Mouse (Mus musculus): ENCODE results near the gene Zfp42.
"Not testable (repeated sequence)": the region's sequence is repeated elsewhere in the genome, so short reads cannot be mapped to it uniquely, and the experiment has no call there.

Gene Zfp42

DNA sequence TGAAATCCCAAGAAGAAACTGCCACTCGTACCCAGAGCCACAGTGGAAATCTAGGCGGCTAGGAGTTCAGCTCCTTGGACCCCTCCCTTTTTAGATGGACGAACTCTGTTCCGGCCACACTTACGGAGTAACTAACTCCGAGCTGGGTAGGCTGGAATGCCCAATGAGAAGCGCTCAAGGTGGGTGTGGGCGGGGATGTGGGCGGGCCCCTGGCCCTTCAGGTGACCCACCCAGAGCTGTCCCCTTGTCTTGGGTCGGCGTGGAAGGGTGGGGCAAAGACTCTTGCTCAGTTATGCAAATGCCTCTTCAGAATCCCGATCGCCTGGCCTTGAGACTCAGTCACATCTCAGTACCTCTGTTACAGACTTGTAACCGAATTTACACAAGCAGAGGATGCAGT, at the start of gene Zfp42:
Zfp42 (minus strand) TSS at position 85 of the 400 bp plus-strand sequence.
- no peak for DNase-seq (ENCODE audit: low spot score)

DNA sequence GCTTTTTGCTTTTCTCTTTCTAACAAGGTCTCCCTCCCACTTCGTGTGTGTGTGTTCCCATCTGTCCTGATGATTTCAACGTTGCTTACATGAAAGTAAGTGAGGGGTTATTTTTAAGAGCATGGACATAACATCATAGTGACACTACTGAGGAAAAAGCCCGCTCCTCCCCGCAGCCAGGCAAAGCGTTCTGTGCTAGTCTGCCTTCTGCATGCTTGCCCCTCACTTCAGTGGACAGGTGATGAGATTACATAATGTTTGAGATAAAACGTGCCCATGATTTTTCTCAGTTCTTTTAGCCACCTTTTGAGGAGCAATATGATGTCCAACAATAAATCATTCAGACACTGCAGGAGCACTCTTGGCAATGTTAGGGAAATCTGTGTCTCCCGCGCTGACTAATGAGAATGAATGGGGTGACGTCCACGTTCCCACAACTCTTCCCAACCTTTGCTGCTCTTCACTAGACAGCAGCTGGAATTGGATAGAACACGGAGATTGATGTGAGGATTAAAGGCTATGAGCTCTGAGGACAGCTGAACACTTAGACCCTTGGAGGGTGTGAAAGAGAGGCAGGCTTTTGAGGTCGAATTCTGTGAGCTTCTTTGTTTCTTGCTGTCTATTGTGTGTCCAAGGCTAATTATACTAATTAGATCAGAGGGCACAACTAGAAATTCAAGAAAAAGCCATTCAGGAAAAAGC, 49.4 kb upstream of the Zfp42 start:
- DNase-seq (ENCODE audit: low spot score), result no peak

DNA sequence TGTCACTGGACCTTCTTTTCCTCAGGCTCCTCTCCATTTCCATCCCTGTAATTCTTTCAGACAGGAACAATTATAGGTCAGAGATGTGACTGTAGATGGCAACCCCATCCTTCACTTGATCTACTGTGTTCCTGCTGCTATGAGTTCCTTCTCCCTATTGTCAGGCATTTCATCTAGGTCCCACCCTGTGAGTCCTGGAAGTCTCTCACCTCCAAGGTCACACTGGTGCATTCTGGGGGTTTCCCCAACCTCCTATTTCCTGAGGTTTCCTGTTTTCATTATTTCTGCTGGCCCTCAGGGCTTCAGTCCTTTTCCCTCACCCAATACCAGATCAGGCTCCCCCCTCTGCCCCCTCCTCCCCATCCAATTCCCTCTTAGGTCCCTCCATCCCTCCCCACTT, 45.5 kb upstream of the Zfp42 start:
- DNase-seq (ENCODE audit: low spot score), result not testable (repeated sequence)

DNA sequence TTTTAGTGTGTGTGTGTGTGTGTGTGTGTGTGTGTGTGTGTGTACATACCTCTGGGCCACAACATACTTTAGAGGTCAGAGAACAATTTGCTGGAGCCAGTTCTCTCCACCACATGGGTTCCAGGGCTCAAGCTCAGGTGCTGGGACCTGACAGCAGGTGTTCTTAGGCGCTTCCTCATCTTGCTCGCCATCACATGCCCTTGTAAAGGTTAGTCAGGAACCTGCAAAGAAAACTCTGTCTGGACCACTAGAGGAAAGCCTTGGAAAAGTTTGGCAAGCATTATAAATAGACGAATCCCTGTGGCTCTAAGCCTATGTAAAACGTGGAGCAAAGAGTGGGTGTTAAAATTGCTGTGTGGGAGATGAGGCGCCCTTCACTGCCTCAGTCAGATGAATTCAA, 31.8 kb upstream of the Zfp42 start:
- no peak for DNase-seq (ENCODE audit: low spot score)

DNA sequence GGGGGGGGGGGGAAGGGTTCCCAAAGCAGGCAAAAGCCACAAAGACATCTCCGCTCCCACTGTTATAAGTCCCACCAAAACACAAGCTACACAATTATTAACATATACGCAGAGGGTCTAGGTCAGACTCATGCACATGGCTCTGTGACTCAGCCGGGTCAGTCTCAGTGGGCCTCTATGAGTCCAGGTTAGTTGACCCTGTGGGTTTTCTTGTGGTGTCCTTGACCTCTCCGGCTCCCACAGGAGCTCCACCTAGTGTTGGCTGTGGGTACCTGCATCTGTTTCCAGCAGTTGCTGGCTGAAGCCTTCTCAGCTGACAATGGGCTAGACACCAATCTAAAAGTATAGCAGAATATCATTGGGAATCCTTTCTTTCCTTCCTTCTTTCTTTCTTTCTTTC, 26.7 kb upstream of the Zfp42 start:
- peak; percentile 15 for DNase-seq (ENCODE audit: low spot score)

DNA sequence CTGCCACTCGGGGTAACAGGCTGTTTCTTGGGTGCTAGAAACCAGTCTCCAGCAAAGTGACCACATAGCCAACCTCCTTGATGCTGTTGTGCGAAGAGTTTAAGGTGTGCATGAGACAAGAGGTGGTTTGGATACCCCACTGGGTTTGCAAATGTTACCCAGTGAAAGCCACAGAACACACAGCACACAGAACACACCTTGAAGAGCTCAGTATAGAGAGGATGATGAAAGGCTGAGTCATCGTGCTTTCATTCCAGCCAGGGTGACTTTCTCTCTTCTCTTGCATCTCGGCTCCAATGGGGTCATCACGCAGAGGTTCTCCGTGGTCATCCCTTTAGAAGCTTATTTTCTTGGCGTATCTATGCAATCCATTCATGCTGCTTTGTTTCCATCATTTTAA, 24.9 kb upstream of the Zfp42 start:
- DNase-seq (ENCODE audit: low spot score), result no peak

DNA sequence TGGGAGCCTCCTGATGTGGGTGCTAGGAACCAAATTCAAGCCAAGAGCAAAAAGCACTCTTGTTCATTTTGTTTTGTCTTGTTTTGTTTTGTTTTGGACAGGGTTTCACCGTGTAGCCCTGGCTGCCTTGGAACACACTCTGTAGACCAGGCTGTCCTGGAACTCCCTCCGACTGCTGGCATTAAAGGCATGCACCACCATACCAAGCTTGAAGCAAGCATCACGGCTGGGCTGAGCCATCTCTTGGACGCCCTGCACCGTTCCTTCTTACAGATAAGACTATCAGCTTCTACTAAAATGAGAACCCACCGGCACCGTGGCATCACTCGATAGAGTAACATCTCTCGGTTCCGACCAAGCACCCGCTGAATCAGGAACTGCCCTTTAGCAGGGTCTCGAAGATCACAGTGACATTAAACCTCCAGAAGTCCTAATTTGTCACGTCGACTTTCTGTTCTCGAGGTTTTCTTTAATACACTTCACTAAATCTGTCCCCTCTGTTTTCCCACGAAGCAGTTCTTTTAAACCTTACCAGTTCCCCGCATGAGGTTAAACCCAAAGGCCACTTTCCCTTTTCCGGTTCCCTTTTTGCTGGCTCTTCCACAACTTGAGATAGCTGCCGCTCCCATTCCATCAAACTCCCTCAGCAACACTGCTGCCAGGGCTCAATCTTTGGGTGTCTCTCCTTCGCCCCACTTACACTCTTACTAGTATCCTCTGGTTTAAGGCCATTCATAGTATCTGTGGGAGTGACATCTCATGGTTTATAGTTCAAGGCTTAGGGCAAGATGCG, 23.3 kb upstream of the Zfp42 start:
- no peak for DNase-seq (ENCODE audit: low spot score)

DNA sequence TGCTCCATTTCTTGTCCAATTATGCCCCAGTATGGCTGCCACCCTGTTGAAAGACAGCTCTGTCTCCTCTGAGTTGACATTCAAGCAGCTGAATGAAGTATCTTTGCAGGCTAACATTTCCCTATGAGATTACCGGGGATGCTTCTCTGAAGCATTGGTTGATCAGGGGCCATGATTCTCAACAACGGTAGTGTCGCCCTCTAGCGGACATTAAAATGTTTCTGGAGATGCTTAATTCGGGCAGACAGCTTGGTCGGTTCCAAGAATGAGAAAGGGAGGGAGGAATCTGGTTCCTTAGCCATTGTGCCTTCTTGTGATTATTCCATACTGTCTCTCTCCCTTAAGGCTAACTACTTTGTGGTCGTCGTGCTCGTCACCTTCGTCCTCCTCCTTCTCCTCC, 21.9 kb upstream of the Zfp42 start:
- no peak for DNase-seq (ENCODE audit: low spot score)

DNA sequence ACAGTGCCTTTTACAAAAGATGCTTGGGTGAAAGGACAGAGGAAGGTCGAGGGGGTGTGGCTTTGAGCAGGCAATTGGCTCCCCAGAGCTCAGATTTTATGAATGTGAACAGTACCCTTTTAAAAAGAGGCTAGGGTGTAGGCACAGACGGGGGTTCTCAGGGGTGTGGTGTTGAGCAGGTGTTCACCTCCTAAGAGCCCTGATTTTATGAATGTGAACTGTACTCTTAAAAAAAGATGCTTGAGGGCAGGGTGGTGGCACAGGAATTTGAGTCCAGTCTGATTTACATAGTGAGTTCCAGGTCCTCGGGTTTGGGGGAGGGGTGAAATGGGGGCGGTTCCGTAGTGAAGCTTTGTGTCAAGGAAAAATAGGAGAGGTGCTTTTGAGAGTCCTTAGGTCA, 14.0 kb upstream of the Zfp42 start:
- DNase-seq (ENCODE audit: low spot score), result no peak

DNA sequence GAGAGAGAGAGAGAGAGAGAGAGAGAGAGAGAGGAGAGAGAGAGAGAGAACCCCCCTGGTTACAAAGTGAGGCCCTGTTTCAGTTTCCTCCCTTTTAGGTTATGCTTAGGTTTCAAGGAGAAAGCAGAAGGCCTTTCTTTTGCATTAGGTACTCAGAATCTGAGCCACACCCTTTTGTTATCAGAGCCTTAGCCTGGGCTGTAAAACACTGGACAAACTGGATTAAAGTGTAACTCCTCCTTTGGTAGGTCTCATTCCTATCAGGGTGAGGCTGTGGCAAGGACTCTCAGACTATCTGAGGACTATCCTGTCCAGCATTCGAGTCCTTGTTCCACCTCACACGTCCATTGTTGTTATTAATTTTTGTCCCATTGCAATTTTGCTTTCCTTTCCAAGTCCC, 1.4 kb upstream of the Zfp42 start:
- no peak for DNase-seq (ENCODE audit: low spot score)

DNA sequence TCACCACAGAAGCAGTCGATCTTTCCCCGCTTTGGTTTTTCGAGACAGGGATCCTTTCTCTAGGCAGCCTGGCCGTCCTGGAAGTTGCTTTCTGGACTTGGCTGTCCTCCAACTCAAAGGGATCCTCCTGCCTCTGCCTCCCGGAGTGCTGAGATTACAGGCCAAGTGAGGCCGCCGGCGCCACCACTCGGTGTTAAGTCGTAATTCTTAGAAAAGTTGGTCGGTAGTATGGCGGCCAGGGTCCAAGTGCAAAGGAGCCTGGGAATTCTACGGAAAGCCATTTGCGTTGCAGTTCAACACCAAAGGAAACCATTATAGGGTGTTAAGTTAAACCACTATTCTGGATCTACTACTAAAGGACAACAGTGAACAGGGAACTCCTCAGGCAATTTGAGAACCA, 1.1 kb downstream of the Zfp42 start:
- DNase-seq (ENCODE audit: low spot score), result no peak

DNA sequence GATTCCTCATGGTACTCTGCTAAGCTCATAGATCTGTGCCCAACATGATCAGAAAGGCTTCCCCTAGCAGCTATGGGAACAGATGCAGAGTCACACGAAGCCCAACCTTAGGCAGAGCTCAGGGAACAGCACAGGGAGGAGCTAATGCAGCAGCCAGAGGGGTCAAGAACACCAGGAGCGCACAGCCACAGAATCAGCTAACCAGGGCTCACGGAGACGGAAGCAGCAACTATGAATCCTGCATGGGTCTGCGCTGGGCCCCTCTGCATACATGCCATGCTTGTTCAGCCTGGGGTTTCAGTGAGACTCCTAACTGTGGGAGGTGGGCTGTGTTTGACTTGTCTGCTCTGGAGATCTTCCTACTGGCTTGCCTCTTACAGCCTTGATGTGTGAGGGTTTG, 7.0 kb downstream of the Zfp42 start:
- no peak for DNase-seq (ENCODE audit: low spot score)

DNA sequence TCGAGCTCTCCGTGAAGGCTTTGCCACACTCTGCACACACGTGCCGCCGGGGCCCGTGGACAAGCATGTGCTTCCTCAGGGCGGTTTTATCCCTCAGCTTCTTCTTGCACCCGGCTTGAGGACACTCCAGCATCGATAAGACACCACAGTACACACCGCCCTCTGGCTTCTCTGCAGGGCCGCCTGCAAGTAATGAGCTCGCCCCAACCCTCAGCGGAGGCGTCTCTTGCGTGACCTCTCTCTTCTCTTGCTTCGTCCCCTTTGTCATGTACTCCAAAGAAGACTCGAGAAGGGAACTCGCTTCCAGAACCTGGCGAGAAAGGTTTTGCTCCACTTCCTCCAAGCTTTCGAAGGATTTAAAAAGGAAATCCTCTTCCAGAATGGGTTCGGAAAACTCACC, 11.0 kb downstream of the Zfp42 start:
- no peak for DNase-seq (ENCODE audit: low spot score)

DNA sequence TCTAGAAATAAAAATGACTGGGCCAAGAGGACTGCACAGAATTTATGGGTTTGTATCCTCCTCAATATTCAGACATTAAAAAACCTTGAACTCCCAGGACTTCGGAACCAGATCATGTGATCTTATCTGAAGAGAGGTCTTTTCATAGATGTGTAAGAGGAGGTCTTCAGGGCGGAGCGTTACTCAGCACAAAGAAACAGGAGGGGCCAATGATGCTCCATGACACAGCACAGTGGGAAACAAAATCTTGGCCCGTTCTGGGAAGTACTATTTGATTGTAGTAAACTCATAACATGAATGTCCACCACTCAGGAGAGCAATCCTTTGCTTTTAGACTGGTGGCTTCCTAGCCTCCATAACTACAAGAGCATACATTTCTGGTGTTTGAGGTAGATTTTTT, 12.6 kb downstream of the Zfp42 start:
- DNase-seq (ENCODE audit: low spot score), result no peak

DNA sequence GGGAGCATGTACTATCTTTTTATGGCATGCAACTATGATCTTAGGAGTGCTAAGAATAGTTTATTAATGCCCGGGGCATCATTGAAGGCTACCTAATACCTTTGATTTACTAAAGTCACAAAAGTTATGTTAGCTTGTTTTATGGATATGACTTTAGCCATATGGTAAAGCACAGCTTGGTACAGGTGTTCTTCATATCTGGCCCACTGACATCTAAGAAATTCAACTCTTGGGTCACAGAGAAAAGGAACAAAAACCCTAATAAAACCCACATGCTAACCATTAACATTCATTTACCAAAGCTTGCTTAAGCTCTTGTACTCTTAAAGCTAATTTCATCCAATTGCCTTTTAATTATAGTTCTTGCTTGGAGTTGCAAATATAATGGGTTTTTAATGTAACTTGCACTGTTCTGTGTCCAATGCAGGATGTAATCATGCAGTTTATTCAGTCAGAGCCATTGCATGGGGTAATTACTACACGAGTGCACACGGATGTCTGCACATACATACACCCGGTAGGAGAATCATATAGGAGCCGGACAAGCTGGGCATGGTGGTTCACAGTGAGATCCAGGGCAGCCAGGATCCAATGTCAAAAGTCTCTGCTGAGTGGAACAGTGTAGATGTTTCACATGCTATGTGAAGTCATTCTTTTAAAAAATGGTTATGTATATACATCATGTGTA, 16.2 kb downstream of the Zfp42 start:
- no peak for DNase-seq (ENCODE audit: low spot score)

DNA sequence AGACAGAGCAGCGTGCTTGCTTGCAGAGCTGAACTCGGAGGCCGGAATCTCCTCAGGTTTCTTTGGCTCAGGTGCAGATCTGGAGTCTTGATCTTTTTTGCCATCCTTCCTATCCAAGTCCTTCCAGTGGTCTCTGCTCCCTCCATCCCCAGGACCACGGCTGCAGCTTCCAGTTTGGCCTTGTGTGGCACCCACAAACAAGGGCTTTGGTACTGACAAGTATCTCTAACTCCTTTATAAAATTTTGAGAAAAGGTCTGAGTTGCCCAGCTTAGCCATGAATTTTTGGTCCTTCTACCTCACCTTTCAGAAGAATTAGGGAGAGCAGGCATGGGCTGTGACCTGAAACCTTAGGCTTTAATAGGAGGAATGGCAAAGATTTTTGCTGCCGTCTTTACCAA, 17.0 kb downstream of the Zfp42 start:
- no peak for DNase-seq (ENCODE audit: low spot score)

DNA sequence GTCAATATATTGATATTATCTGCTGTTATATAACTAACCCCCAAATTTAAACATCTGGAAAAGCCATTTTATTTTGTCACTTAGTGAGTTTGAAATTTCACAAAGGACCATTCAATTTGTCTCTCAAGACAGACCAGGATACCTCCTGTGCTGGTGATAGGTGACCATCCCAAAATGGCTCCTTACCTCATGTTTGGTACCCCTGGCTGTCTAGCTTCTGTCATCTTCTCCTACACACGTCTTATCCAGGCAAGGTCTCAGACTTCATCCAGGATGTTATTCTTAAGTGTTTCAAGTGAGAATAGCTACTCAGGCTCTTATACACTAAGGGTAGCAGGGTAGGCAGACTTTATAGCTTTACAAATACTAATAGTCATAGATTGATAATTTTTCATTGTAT, 17.9 kb downstream of the Zfp42 start:
- no peak for DNase-seq (ENCODE audit: low spot score)

DNA sequence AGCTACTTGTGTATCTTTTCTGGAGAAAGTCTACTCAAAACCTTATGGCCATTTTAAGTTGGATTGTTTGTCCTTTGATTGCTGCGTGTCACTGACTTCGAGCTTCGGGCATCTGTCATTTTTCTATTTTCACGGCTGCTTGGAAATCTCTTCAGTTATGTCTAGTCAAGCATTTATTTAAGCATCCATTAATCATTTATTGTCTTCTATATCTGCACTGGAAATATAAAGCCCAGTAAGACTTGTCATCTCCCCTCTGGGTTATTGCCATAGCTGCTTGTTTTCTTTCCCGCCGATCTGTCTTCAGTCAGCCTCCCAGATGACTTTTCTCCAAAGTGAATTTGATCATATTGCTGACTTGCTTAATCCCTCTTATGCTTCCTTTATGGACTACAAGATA, 19.3 kb downstream of the Zfp42 start:
- DNase-seq (ENCODE audit: low spot score), result no peak

DNA sequence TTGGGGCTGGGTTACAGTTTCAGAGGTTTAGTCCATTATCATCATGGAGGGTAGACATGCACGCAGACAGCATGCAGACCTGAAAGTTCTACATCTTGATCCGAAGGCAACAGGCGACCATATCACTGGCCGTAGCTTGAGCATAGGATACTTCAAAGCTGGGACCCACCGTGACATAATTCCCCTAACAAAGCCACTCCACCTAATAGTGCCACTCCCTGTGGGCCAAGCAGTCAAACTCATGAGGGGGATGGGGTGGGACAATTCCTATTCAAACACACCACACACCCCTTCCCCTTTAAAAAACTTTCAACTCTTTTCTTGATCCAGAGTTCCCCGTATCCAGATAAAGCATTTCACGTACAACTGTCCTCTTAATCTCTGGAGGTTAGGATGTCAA, 23.5 kb downstream of the Zfp42 start:
- no peak for DNase-seq (ENCODE audit: low spot score)

DNA sequence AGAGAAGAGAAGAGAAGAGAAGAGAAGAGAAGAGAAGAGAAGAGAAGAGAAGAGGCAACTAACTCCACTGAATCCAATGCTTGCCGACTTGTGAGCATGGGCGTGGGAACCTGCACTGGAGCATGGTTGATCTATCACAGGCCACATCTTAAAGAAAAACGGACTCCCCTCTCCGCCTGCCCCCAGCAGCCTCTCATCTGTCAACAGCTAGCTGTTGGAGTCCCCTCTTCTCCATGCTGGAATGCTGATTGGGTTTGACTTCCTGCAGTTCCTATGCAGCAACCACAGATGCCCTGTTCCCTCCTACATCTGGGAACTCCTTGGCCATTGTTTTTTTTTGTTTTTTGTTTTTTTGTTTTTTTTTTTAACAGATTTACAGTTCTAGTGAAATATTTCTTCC, 28.4 kb downstream of the Zfp42 start:
- no peak for DNase-seq (ENCODE audit: low spot score)

DNA sequence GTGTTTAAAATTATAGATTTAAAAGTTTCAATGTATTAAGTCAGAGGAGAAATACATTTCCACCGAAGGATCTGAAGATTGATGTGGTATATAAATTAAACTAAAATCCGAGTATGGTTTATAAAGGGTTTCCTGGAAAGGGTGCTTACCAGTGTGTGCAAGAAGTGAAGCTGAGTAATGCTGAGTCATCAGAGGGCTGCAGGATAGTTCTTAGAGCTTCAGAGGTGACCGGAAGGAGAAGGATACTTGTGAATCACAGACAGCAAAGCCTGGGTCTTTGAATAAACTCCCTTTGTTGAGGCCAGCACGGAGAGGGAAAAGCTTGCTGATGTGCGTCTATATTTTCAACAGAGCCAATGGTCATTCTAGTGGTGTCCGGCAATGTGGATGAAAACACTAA, 45.8 kb downstream of the Zfp42 start:
- no peak for DNase-seq (ENCODE audit: low spot score)

DNA sequence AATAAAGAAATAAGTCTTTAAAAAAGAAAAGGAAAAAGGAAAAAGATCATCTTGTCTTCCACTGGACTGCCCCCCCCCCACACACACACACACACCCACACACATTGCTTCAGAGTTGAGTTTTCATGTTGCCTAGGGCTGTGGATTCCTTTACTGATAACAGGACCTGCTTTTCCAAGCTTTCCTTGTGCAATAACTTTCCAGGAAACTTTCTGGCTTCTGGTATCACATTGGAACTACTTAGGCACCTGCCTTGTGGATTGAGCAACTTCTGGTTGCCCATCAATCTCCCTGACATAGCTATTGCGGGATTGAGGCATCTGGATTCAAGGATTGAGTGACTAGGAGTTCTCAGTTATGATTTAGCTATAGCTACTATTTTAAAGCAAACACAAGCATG, 48.9 kb downstream of the Zfp42 start:
- DNase-seq (ENCODE audit: low spot score), result no peak

DNA sequence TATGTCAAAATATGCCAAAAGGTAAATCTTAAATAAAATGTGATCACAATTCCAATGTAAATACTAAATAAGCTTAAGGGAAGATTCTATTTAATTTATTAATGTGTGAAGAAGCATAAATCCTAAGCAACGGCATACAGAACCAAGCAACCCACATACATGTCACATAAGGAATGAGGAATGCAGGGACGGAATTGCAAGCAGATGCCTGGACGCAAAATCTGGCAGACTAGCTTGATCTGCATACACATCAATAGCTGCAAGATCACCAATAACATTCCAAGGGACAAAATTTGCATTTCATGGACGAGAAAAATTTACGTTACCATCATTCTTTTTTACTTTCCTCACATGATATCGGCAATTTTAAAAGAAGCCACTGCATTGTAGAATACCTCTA, 51.1 kb downstream of the Zfp42 start:
- no peak for DNase-seq (ENCODE audit: low spot score)

Measured in urinary bladder, postnatal 25 days (tissue).